Mouse (Mus musculus) C2C12 (cell line): ENCODE measurements around the gene Parvg.

ENCODE experiments used
- CEBPB ChIP-seq: IDR thresholded peaks from one replicate; pipeline ENCODE4 v1.6.1; 2011; ENCODE audit warnings: low read depth, mild to moderate bottlenecking, control low read depth, moderate library complexity
- CTCF ChIP-seq: IDR thresholded peaks from one replicate; pipeline ENCODE4 v1.5.1; 2011; ENCODE audit not compliant: control insufficient read depth, insufficient read depth, insufficient read length
- FOSL1 ChIP-seq: IDR thresholded peaks from one replicate; pipeline ENCODE4 v1.8.0; 2011; ENCODE audit warnings: mild to moderate bottlenecking, low read length; ENCODE audit not compliant: poor library complexity, insufficient read depth, severe bottlenecking
- MAX ChIP-seq: IDR thresholded peaks from one replicate; pipeline ENCODE4 v1.6.1; 2011; ENCODE audit warnings: mild to moderate bottlenecking, control low read depth
- MYOD1 ChIP-seq: IDR thresholded peaks from one replicate; pipeline ENCODE4 v1.6.1; 2011; ENCODE audit warnings: low read depth; ENCODE audit not compliant: control insufficient read depth, insufficient read length
- USF1 ChIP-seq: IDR thresholded peaks from one replicate; pipeline ENCODE4 v1.6.1; 2011; ENCODE audit warnings: low read depth, mild to moderate bottlenecking, control low read depth, moderate library complexity

DNA sequence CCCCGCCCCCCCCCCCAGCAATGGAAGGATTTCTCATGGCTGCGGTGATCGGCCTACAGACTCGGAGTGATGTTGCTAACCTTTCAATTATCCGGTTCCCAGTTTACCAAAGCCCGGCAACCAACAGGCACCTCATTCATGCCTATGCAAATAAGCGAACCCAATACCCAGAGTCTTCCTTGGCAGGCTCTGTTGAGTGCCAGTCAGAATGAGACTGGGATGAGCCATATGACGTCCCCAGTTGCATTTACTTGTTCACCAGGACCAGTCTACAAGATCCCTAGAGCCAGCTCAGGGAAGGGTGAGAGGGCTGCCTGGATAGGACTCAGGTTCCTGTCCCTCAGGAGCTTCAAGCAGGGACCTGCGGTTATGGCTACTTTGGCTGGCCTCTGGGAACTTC, 29.4 kb upstream of the Parvg start:
- TF ChIP-seq USF1 (no peak), CTCF (no peak), FOSL1 (no peak), MAX (no peak), MYOD1 (no peak), CEBPB (no peak)
